Mouse (Mus musculus) embryonic facial prominence, embryonic 15.5 days (tissue): ENCODE measurements around the gene Arhgap42. TPM values are rescaled to one million over a fixed set of nuclear protein-coding genes. Genes with fewer than 3 reads are reported as not detected.

Experiments
- ATAC-seq: fragments of 200-750 bp; cut with Nextera tagmentation; 2 replicates; pipeline ENCODE4 v1.8.0; 2017; ENCODE audit warnings: low read depth, moderate TSS enrichment; ENCODE audit not compliant: insufficient number of reproducible peaks, low FRiP score, low TSS enrichment
- H3K27ac ChIP-seq: fragments of 300-500 bp; sonication (generic); replicated peaks from 2 replicates; pipeline ENCODE4 v1.5.1; 2015; ENCODE audit warnings: mild to moderate bottlenecking, inconsistent platforms
- H3K27me3 ChIP-seq: fragments of 300-500 bp; sonication (generic); 2 replicates; pipeline ENCODE4 v1.6.1; 2015; ENCODE audit warnings: inconsistent platforms
- H3K36me3 ChIP-seq: fragments of 300-500 bp; sonication (generic); 2 replicates; pipeline ENCODE4 v1.6.1; 2015; ENCODE audit warnings: mild to moderate bottlenecking, inconsistent platforms
- H3K4me1 ChIP-seq: fragments of 300-500 bp; sonication (generic); 2 replicates; pipeline ENCODE4 v1.6.1; 2015; ENCODE audit warnings: inconsistent platforms
- H3K4me2 ChIP-seq: fragments of 300-500 bp; sonication (generic); replicated peaks from 2 replicates; pipeline ENCODE4 v1.6.1; 2015; ENCODE audit warnings: mild to moderate bottlenecking, inconsistent platforms
- H3K4me3 ChIP-seq: fragments of 300-500 bp; sonication (generic); replicated peaks from 2 replicates; pipeline ENCODE4 v1.5.1; 2015; ENCODE audit warnings: mild to moderate bottlenecking, inconsistent platforms
- H3K9ac ChIP-seq: fragments of 300-500 bp; sonication (generic); 2 replicates; pipeline ENCODE4 v1.6.1; 2015; ENCODE audit warnings: inconsistent platforms
- H3K9me3 ChIP-seq: fragments of 300-500 bp; sonication (generic); replicated peaks from 2 replicates; pipeline ENCODE4 v1.6.1; 2016; ENCODE audit warnings: inconsistent platforms
- WGBS: fragments of 180-500 bp; shearing (Covaris S2); methylation state at CpG from one replicate; pipeline ENCODE4 v1.1.7; 2015; 5-methylcytosine and 5-hydroxymethylcytosine counted together
- polyA plus RNA-seq: library from polyadenylated mRNA; unstranded; fragments of >200 nt; fragmentation: Nextera tagmentation; extraction: Ambion mirVana; gene quantifications from 2 replicates; pipeline ENCODE4 v1.2.1, GENCODE M21; 2015

The Arhgap42 gene
- polyA plus RNA-seq, 1 experiment from 2014 or later: 54.5 TPM

DNA sequence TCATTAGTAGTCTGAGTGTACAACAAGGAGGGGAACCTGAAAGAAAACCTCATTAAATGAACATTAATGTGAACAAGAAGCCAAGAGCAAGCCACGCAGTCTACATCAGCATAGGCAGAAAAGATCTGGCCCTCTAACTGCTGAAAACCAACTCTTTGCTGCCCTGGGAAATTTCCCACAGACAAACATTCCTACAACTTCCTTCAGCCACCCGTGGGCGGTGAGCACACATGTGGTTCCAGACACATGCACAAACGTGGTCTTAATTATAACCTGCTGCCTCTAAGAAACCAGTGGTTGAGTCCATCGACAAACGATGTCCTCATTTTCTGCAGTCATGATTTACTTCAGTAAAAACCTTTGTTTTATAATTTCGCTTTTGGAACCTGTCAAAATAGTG is 96.3 kb downstream of the Arhgap42 start:
- peak overlapping the region; percentile 65 for H3K27ac ChIP-seq
- no peak overlapping the region for H3K4me2 ChIP-seq
- H3K4me3 ChIP-seq: no peak overlapping the region
- no peak for ATAC-seq
- no peaks in the 10 kb centered on the region for H3K27me3 ChIP-seq
- H3K9me3 ChIP-seq: no peaks in the 10 kb centered on the region
- no peaks in the 10 kb centered on the region for H3K36me3 ChIP-seq
- peaks cover 35% of the 10 kb centered on the region for H3K4me1 ChIP-seq
- H3K9ac ChIP-seq: no peak overlapping the region
- WGBS: 31% methylated on average over 7 of the region's 7 CpGs

DNA sequence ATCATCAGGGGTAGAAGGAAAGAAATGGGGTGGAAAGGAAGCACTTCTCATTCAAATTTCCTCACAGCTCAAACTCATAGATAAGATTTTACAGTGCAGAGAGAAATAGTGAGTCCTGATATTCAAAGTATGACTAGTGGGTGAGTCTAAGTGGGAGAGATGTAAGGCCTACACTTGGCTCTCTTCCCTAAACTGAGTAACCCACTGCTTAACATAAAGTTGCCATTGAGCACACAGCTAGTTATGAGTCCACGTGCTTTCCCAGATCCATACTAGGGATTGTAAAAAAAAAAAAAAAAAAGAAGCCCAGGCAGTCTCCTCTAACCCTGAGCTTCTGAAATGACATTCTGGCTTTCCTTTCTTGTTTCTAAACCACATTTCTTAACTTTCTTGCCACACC is 96.8 kb downstream of the Arhgap42 start:
- H3K9me3 ChIP-seq: no peaks in the 10 kb centered on the region
- H3K36me3 ChIP-seq: no peaks in the 10 kb centered on the region
- peak overlapping the region; percentile 65 for H3K27ac ChIP-seq
- ATAC-seq: no peak
- H3K9ac ChIP-seq: no peak overlapping the region
- H3K4me3 ChIP-seq: no peak overlapping the region
- no peak overlapping the region for H3K4me2 ChIP-seq
- WGBS: 17% methylated on average over 1 of the region's 1 CpGs
- H3K27me3 ChIP-seq: no peaks in the 10 kb centered on the region
- peaks cover 35% of the 10 kb centered on the region for H3K4me1 ChIP-seq

GRCm38 (mm10) chr9:9128996-9129694 is 109.8 kb downstream of the Arhgap42 start:
- no peak overlapping the region for H3K4me3 ChIP-seq
- 87% methylated on average over 4 of the region's 4 CpGs for WGBS
- peaks cover 16% of the 10 kb centered on the region; the same call in 1 of the 2 replicates for H3K4me1 ChIP-seq
- no peaks in the 10 kb centered on the region for H3K27me3 ChIP-seq
- no peak overlapping the region for H3K4me2 ChIP-seq
- H3K27ac ChIP-seq: no peak overlapping the region
- H3K9me3 ChIP-seq: no peaks in the 10 kb centered on the region
- no peak for ATAC-seq
- H3K36me3 ChIP-seq: no peaks in the 10 kb centered on the region
- no peak overlapping the region for H3K9ac ChIP-seq

GRCm38 (mm10) chr9:9127041-9127755 is 111.7 kb downstream of the Arhgap42 start:
- 36% methylated on average over 4 of the region's 4 CpGs for WGBS
- no peak overlapping the region for H3K4me2 ChIP-seq
- H3K9me3 ChIP-seq: no peaks in the 10 kb centered on the region
- no peak for ATAC-seq
- H3K36me3 ChIP-seq: no peaks in the 10 kb centered on the region
- H3K27ac ChIP-seq: no peak overlapping the region
- no peak overlapping the region for H3K9ac ChIP-seq
- no peaks in the 10 kb centered on the region for H3K27me3 ChIP-seq
- H3K4me3 ChIP-seq: no peak overlapping the region
- peaks cover 16% of the 10 kb centered on the region; the same call in 1 of the 2 replicates for H3K4me1 ChIP-seq

DNA sequence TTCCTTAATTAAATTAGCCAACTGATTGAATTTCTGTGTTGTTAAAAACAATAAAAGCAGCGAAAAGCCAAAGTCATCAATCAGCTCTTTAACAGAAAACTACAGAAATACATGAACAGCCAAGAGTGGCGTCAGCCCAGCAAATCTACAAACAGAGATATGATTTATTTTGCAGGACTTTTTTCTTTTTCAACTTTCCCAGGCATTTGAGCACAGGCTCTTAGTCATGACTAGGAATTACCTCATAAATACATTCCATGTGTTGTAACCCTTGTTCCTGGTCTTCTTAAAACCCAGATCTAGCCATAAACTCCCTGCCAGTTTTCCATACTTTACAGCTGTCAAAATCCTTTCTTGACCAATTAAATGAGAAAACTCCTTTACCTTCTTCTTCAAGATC is 114.7 kb downstream of the Arhgap42 start:
- Histone ChIP-seq H3K27ac (no peak overlapping the region), H3K9ac (no peak overlapping the region), H3K9me3 (no peaks in the 10 kb centered on the region), H3K4me1 (peaks cover 19% of the 10 kb centered on the region; the same call in 1 of the 2 replicates), H3K4me3 (no peak overlapping the region), H3K36me3 (no peaks in the 10 kb centered on the region), H3K27me3 (no peaks in the 10 kb centered on the region), H3K4me2 (no peak overlapping the region)
- WGBS: 60% methylated on average over 2 of the region's 2 CpGs
- no peak for ATAC-seq

GRCm38 (mm10) chr9:9114266-9114665 is 124.6 kb downstream of the Arhgap42 start:
- WGBS: 82% methylated on average over 3 of the region's 3 CpGs
- no peak overlapping the region for H3K9ac ChIP-seq
- H3K9me3 ChIP-seq: no peaks in the 10 kb centered on the region
- no peaks in the 10 kb centered on the region for H3K36me3 ChIP-seq
- no peak for ATAC-seq
- H3K27me3 ChIP-seq: no peaks in the 10 kb centered on the region
- H3K4me2 ChIP-seq: no peak overlapping the region
- no peak overlapping the region for H3K27ac ChIP-seq
- peaks cover 5% of the 10 kb centered on the region; the same call in 1 of the 2 replicates for H3K4me1 ChIP-seq
- H3K4me3 ChIP-seq: no peak overlapping the region

DNA sequence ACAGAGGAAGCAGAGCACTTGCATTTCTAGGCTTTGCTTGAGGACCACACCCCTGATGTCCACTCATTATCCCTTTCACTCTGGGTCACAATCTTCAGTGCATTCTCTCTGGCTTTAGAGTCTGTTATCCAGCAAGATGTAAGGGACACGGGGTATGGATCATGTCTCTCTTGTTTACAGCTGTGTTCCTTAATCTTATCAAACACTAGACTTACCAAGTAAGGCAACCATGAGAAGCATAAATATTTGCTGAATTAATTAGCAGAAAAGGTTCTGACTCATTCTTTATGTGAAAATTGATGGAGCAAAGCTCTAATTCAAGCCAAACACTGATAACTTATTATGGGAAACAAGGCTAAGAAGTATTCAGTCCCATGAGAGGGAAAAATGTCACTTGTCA is 125.1 kb downstream of the Arhgap42 start:
- no peak overlapping the region for H3K9ac ChIP-seq
- H3K4me2 ChIP-seq: no peak overlapping the region
- H3K4me3 ChIP-seq: no peak overlapping the region
- no peak overlapping the region for H3K27ac ChIP-seq
- WGBS: 68% methylated on average over 1 of the region's 1 CpGs
- ATAC-seq: no peak
- peaks cover 5% of the 10 kb centered on the region; the same call in 1 of the 2 replicates for H3K4me1 ChIP-seq
- no peaks in the 10 kb centered on the region for H3K9me3 ChIP-seq
- no peaks in the 10 kb centered on the region for H3K36me3 ChIP-seq
- no peaks in the 10 kb centered on the region for H3K27me3 ChIP-seq

GRCm38 (mm10) chr9:9112921-9113320 is 126.0 kb downstream of the Arhgap42 start:
- Histone ChIP-seq H3K36me3 (no peaks in the 10 kb centered on the region), H3K9me3 (no peaks in the 10 kb centered on the region), H3K4me3 (no peak overlapping the region), H3K27ac (no peak overlapping the region), H3K27me3 (no peaks in the 10 kb centered on the region), H3K4me1 (peaks cover 7% of the 10 kb centered on the region; the same call in 1 of the 2 replicates), H3K9ac (no peak overlapping the region), H3K4me2 (no peak overlapping the region)
- no peak for ATAC-seq
- WGBS: 67% methylated on average over 4 of the region's 4 CpGs

GRCm38 (mm10) chr9:9107697-9108096 is 131.2 kb downstream of the Arhgap42 start:
- no peaks in the 10 kb centered on the region for H3K36me3 ChIP-seq
- no peak overlapping the region for H3K9ac ChIP-seq
- no peak overlapping the region for H3K27ac ChIP-seq
- no peaks in the 10 kb centered on the region for H3K9me3 ChIP-seq
- H3K4me3 ChIP-seq: no peak overlapping the region
- no peak for ATAC-seq
- peaks cover 6% of the 10 kb centered on the region; the same call in 1 of the 2 replicates for H3K4me1 ChIP-seq
- no peak overlapping the region for H3K4me2 ChIP-seq
- no peaks in the 10 kb centered on the region for H3K27me3 ChIP-seq

DNA sequence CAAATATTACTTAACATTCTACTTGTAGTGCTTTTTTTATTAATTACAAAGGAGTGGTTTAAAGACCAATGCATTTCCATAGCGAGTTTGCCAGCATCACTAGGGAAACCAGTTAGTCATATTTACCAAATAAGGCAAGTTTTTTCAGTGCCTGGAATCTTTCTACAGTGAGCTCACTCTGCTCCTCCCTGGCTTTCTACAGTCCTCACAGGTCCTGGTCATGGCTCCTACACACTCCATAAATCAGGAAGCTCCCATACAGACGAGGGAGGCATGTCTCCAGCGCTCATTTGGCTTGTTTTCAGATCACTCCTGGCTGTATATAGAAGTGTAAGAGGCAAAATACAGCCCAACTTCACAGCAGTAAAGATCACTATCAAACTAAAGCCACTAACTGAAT is 134.1 kb downstream of the Arhgap42 start:
- no peak for ATAC-seq
- H3K4me2 ChIP-seq: no peak overlapping the region
- 0 out of 2 replicates have a peak, but pooled peaks cover 4% of the 10 kb centered on the region for H3K4me1 ChIP-seq
- H3K4me3 ChIP-seq: no peak overlapping the region
- H3K9me3 ChIP-seq: no peaks in the 10 kb centered on the region
- 63% methylated on average over 3 of the region's 3 CpGs for WGBS
- no peaks in the 10 kb centered on the region for H3K27me3 ChIP-seq
- no peak overlapping the region for H3K27ac ChIP-seq
- H3K9ac ChIP-seq: no peak overlapping the region
- H3K36me3 ChIP-seq: no peaks in the 10 kb centered on the region

DNA sequence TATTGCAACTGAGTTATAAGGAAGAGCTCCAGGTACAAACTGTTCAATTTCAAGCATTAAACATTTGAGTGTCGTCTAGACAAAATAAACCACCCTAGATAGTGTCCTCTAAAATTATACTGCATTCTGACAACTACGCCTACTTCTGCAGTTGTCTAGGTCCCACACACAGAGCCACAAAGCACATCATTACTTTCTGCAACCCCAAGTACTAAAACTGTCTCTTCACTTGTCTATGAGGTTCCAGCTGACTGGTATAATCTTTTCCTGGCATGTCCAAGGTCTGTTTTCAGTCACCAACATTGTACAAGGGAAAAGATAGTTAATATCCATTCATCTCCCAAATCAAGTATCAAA is 136.8 kb downstream of the Arhgap42 start:
- Histone ChIP-seq H3K4me1 (no peaks in the 10 kb centered on the region), H3K36me3 (no peaks in the 10 kb centered on the region), H3K9me3 (no peaks in the 10 kb centered on the region), H3K4me2 (no peak overlapping the region), H3K27me3 (no peaks in the 10 kb centered on the region), H3K9ac (no peak overlapping the region), H3K4me3 (no peak overlapping the region), H3K27ac (no peak overlapping the region)
- WGBS: 98% methylated on average over 2 of the region's 2 CpGs
- no peak for ATAC-seq
